Mouse (Mus musculus): ENCODE data around the gene Atg16l2.

The Atg16l2 gene

GRCm38 (mm10) chr7:101301881-101302456 is at the start of gene Atg16l2:
Atg16l2 (minus strand) TSS chr7:101302251.
- CTCF ChIA-PET = interaction anchor here (0.5 to 2.4 kb wide), 36 partner anchors 8 to 676 kb away, joined by 3 to 57 read pairs (median 4); partner anchors contain the start of genes Clpb (in 1 of the 4), P2ry6 (in 1 of the 4) and Relt (in 1 of the 4)
- POLR2A ChIA-PET = interaction anchor here in 3 of 4 experiments (0.8 to 2.9 kb wide), 27 partner anchors 9 to 766 kb away, joined by 3 to 51 read pairs (median 4); partner anchors contain the start of gene Relt (in 1 of the 3)

- ChIA-PET POLR2A (interaction anchor here in 2 of 4 experiments (0.5 to 1.6 kb wide), 3 partner anchors 8 to 16 kb away, joined by 3 to 4 read pairs (median 3); no protein-coding TSS in a partner anchor), CTCF (no interaction called here)
Measured at GRCm38 (mm10) chr7:101349861-101350260, 47.8 kb upstream of the Atg16l2 start.

GRCm38 (mm10) chr7:101348312-101348711 is 46.3 kb upstream of the Atg16l2 start:
- POLR2A ChIA-PET = interaction anchor here (0.6 to 1.5 kb wide), 15 partner anchors 8 to 717 kb away, joined by 3 to 5 read pairs (median 3); partner anchors contain the start of genes Rnf121 (in 1 of the 4), Xndc1 (in 1 of the 4) and Xntrpc (in 1 of the 4)
- CTCF ChIA-PET = interaction anchor here in 3 of 4 experiments (0.6 to 2.1 kb wide), 11 partner anchors 19 to 380 kb away, joined by 3 to 7 read pairs (median 5); no protein-coding TSS in a partner anchor

GRCm38 (mm10) chr7:101347767-101348270 is 45.8 kb upstream of the Atg16l2 start, which contains the start of gene Arap1:
Arap1 (plus strand) TSS chr7:101348067.
- ChIA-PET POLR2A (interaction anchor here (0.6 to 1.5 kb wide), 15 partner anchors 9 to 718 kb away, joined by 3 to 5 read pairs (median 3); partner anchors contain the start of genes Rnf121 (in 1 of the 4), Xndc1 (in 1 of the 4) and Xntrpc (in 1 of the 4)), CTCF (interaction anchor here in 3 of 4 experiments (0.7 to 2.1 kb wide), 8 partner anchors 37 to 379 kb away, joined by 3 to 7 read pairs (median 6); no protein-coding TSS in a partner anchor)

GRCm38 (mm10) chr7:101346991-101347390 is 44.9 kb upstream of the Atg16l2 start:
- CTCF ChIA-PET = no interaction called here

GRCm38 (mm10) chr7:101344892-101345291 is 42.8 kb upstream of the Atg16l2 start:
- CTCF ChIA-PET = interaction anchor here (0.6 to 3.1 kb wide), 7 partner anchors 19 to 68 kb away, joined by 3 to 8 read pairs (median 3); partner anchors contain the start of gene Atg16l2 (in 1 of the 4)

More at GRCm38 (mm10) chr7:101346991-101347390, 44.9 kb upstream of the Atg16l2 start:
- POLR2A ChIA-PET = interaction anchor here in 2 of 4 experiments (0.5 to 1.5 kb wide), 3 partner anchors 9 to 24 kb away, joined by 3 to 5 read pairs (median 4); no protein-coding TSS in a partner anchor

GRCm38 (mm10) chr7:101343135-101343534 is 41.1 kb upstream of the Atg16l2 start:
- ChIA-PET CTCF (interaction anchor here in 1 of 4 experiments (1.2 kb wide), 1 partner anchor 72 kb away, joined by 3 read pairs; no protein-coding TSS in a partner anchor), POLR2A (no interaction called here)

More at GRCm38 (mm10) chr7:101344892-101345291, 42.8 kb upstream of the Atg16l2 start:
- POLR2A ChIA-PET = interaction anchor here in 1 of 4 experiments (1.0 kb wide), 1 partner anchor 17 kb away, joined by 3 read pairs; no protein-coding TSS in a partner anchor

- POLR2A ChIA-PET = interaction anchor here in 2 of 4 experiments (0.8 to 1.6 kb wide), 2 partner anchors 9 to 16 kb away, joined by 4 read pairs; no protein-coding TSS in a partner anchor
- CTCF ChIA-PET = interaction anchor here in 2 of 4 experiments (0.5 to 1.1 kb wide), 3 partner anchors 30 to 492 kb away, joined by 3 to 6 read pairs (median 3); no protein-coding TSS in a partner anchor
Measured at GRCm38 (mm10) chr7:101341405-101341804, 39.4 kb upstream of the Atg16l2 start.

GRCm38 (mm10) chr7:101337401-101337800 is 35.4 kb upstream of the Atg16l2 start:
- CTCF ChIA-PET = no interaction called here
- POLR2A ChIA-PET = interaction anchor here in 1 of 4 experiments (0.5 kb wide), 1 partner anchor 130 kb away, joined by 5 read pairs; no protein-coding TSS in a partner anchor

GRCm38 (mm10) chr7:101336686-101337085 is 34.6 kb upstream of the Atg16l2 start:
- POLR2A ChIA-PET = interaction anchor here in 1 of 4 experiments (1.4 kb wide), 1 partner anchor 35 kb away, joined by 4 read pairs; the partner anchor contains the start of gene Atg16l2
- CTCF ChIA-PET = no interaction called here

- ChIA-PET CTCF (interaction anchor here in 1 of 4 experiments (0.7 kb wide), 1 partner anchor 25 kb away, joined by 4 read pairs; no protein-coding TSS in a partner anchor), POLR2A (interaction anchor here in 1 of 4 experiments (1.4 kb wide), 1 partner anchor 34 kb away, joined by 4 read pairs; the partner anchor contains the start of gene Atg16l2)
Measured at GRCm38 (mm10) chr7:101335228-101335627, 33.2 kb upstream of the Atg16l2 start.

GRCm38 (mm10) chr7:101332045-101332831 is 30.2 kb upstream of the Atg16l2 start:
- POLR2A ChIA-PET = interaction anchor here in 2 of 4 experiments (0.6 to 1.3 kb wide), 3 partner anchors 10 to 285 kb away, joined by 3 to 5 read pairs (median 4); no protein-coding TSS in a partner anchor
- CTCF ChIA-PET = interaction anchor here in 3 of 4 experiments (0.5 to 0.6 kb wide), 4 partner anchors 21 to 559 kb away, joined by 3 to 7 read pairs (median 4); no protein-coding TSS in a partner anchor

- ChIA-PET POLR2A (no interaction called here), CTCF (no interaction called here)
Measured at GRCm38 (mm10) chr7:101330841-101331173, 28.8 kb upstream of the Atg16l2 start.

GRCm38 (mm10) chr7:101330074-101330840 is 28.2 kb upstream of the Atg16l2 start:
- ChIA-PET POLR2A (interaction anchor here in 2 of 4 experiments (0.7 to 1.5 kb wide), 3 partner anchors 10 to 32 kb away, joined by 3 to 5 read pairs (median 3); partner anchors contain the start of gene Stard10 (in 1 of the 2)), CTCF (no interaction called here)

GRCm38 (mm10) chr7:101329606-101330005 is 27.6 kb upstream of the Atg16l2 start:
- ChIA-PET POLR2A (interaction anchor here in 2 of 4 experiments (0.7 to 1.5 kb wide), 2 partner anchors 12 to 32 kb away, joined by 3 to 5 read pairs; partner anchors contain the start of gene Stard10 (in 1 of the 2)), CTCF (interaction anchor here in 1 of 4 experiments (0.6 kb wide), 1 partner anchor 1053 kb away, joined by 7 read pairs; no protein-coding TSS in a partner anchor)

- ChIA-PET CTCF (interaction anchor here in 1 of 4 experiments (0.6 kb wide), 1 partner anchor 1052 kb away, joined by 7 read pairs; no protein-coding TSS in a partner anchor), POLR2A (interaction anchor here in 2 of 4 experiments (0.9 to 1.5 kb wide), 2 partner anchors 12 to 18 kb away, joined by 3 to 5 read pairs; partner anchors contain the start of gene Stard10 (in 1 of the 2))
Measured at GRCm38 (mm10) chr7:101328621-101329158, 26.6 kb upstream of the Atg16l2 start.

- POLR2A ChIA-PET = no interaction called here
Measured at GRCm38 (mm10) chr7:101327786-101328185, 25.7 kb upstream of the Atg16l2 start.

More at GRCm38 (mm10) chr7:101327786-101328185, 25.7 kb upstream of the Atg16l2 start:
- CTCF ChIA-PET = interaction anchor here in 1 of 4 experiments (1.2 kb wide), 1 partner anchor 17 kb away, joined by 3 read pairs; no protein-coding TSS in a partner anchor

Data from embryonic stem cell, embryonic (primary cell).